Mouse (Mus musculus) heart, postnatal 0 days (tissue): Measurements from ENCODE around the gene Gfer. TPM values are rescaled to one million over a fixed set of nuclear protein-coding genes. Genes with fewer than 3 reads are reported as not detected.

Experiments
- ATAC-seq: fragments of 200-750 bp; cut with Nextera tagmentation; 2 replicates; pipeline ENCODE4 v1.8.0; 2017; ENCODE audit warnings: low read depth, moderate number of reproducible peaks, moderate library complexity; ENCODE audit not compliant: insufficient read depth
- DNase-seq: peaks from one replicate; pipeline ENCODE4 v3.0.0-alpha.2; 2016; ENCODE audit warnings: low spot score
- H3K27ac ChIP-seq: fragments of 300-500 bp; sonication (generic); 2 replicates; pipeline ENCODE4 v1.5.1; 2014; ENCODE audit warnings: low read depth, mild to moderate bottlenecking
- H3K27me3 ChIP-seq: fragments of 300-500 bp; sonication (generic); 2 replicates; pipeline ENCODE4 v1.6.1; 2014; ENCODE audit warnings: low read length, mixed read lengths; ENCODE audit not compliant: control insufficient read depth, insufficient read depth
- H3K36me3 ChIP-seq: fragments of 300-500 bp; sonication (generic); replicated peaks from 2 replicates; pipeline ENCODE4 v1.6.1; 2014; ENCODE audit warnings: low read length, mixed read lengths; ENCODE audit not compliant: control insufficient read depth, insufficient read depth
- H3K4me1 ChIP-seq: fragments of 300-500 bp; sonication (generic); 2 replicates; pipeline ENCODE4 v1.6.1; 2014; ENCODE audit warnings: antibody characterized with exemption; ENCODE audit not compliant: control insufficient read depth, insufficient read depth
- H3K4me2 ChIP-seq: fragments of 300-500 bp; sonication (generic); 2 replicates; pipeline ENCODE4 v1.6.1; 2014; ENCODE audit warnings: low read depth, mild to moderate bottlenecking, low read length, moderate library complexity
- H3K4me3 ChIP-seq: fragments of 300-500 bp; sonication (generic); 2 replicates; pipeline ENCODE4 v1.5.1; 2014; ENCODE audit warnings: low read depth, low read length
- H3K9ac ChIP-seq: fragments of 300-500 bp; sonication (generic); replicated peaks from 2 replicates; pipeline ENCODE4 v1.6.1; 2014; ENCODE audit warnings: low read depth, low read length, mixed read lengths
- H3K9me3 ChIP-seq: fragments of 300-500 bp; sonication (generic); replicated peaks from 2 replicates; pipeline ENCODE4 v1.6.1; 2016; ENCODE audit warnings: low read length; ENCODE audit not compliant: control insufficient read depth
- CTCF ChIP-seq: IDR thresholded peaks from 2 replicates; pipeline ENCODE4 v1.5.1; 2016; ENCODE audit warnings: antibody characterized with exemption, control low read depth, low read depth
- EP300 ChIP-seq: IDR thresholded peaks from 2 replicates; pipeline ENCODE4 v1.6.1; 2016; ENCODE audit warnings: antibody characterized with exemption, low read depth
- WGBS: fragments of 180-500 bp; shearing (Covaris S2); extraction: QIAGEN DNeasy Blood & Tissue Kit; methylation state at CpG from one replicate; pipeline ENCODE4 v1.1.7; 2014; 5-methylcytosine and 5-hydroxymethylcytosine counted together
- polyA plus RNA-seq: library from polyadenylated mRNA; unstranded; fragments of >200 nt; fragmentation: Nextera tagmentation; extraction: Ambion mirVana; gene quantifications from 2 replicates; pipeline ENCODE4 v1.2.1, GENCODE M21; 2015
- total RNA-seq: library from RNA; depleted of rRNA; stranded (reverse); fragments of >200 nt; gene quantifications from 2 replicates; pipeline ENCODE4 v1.2.3, GENCODE M21; 2014; ENCODE audit warnings: low replicate concordance

Gfer gene
- total and polyA plus RNA-seq, 2 experiments from 2014 or later, result 25.1 to 31.6 TPM

DNA sequence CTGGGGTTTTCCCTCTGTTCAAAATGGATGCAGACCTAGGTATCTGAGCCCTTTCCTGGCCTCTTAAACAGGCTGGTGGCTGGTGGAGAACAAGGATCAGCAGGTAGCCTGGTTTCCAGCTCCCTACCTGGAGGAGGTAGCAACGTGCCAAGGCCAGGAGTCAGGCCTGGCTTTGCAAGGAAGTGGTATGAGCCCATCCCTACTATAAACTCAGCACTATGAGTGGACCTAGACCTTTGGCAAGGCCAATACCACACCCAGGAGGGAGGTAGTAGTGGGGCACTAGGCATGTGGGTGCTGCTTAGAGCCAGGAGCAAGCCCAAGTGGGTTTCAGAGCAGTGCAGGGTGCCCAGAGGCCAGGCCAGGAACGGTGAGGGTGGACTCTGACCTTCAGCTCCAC lies 3.5 kb upstream of the Gfer start:
- H3K9me3 ChIP-seq, result no peaks in the 10 kb centered on the region
- H3K27ac ChIP-seq, result no peak overlapping the region
- DNase-seq, result no peak
- no peak for ATAC-seq
- TF ChIP-seq CTCF (no peak), EP300 (no peak)
- H3K9ac ChIP-seq, result no peak overlapping the region
- no peaks in the 10 kb centered on the region for H3K27me3 ChIP-seq
- peaks cover 44% of the 10 kb centered on the region for H3K36me3 ChIP-seq
- 73% methylated on average over 2 of the region's 2 CpGs for WGBS
- no peak overlapping the region for H3K4me3 ChIP-seq
- peaks cover 18% of the 10 kb centered on the region for H3K4me1 ChIP-seq
- H3K4me2 ChIP-seq, result no peak overlapping the region

DNA sequence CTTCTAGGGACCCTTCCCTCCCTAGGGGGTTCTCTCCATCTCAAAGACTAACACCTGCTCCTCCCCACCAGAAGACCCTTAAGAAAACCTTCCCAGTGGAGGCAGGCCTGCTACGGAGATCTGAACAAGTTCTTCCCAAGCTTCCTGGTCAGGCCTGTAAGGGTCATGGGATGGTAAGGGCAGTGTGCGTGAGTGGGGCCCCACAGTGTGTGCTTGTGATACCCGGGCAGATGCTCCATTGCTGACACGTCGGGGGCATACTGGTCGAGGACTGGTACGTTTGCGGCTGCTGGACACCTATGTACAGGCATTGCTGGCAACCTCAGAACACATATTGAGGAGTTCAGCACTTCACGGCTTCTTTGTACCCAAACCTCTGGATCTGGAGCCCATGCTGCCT lies 2.8 kb upstream of the Gfer start:
- H3K4me3 ChIP-seq, result no peak overlapping the region
- peaks cover 36% of the 10 kb centered on the region for H3K36me3 ChIP-seq
- no peak for ATAC-seq
- no peaks in the 10 kb centered on the region for H3K27me3 ChIP-seq
- no peaks in the 10 kb centered on the region for H3K9me3 ChIP-seq
- DNase-seq, result no peak
- peaks cover 18% of the 10 kb centered on the region for H3K4me1 ChIP-seq
- no peak for TF ChIP-seq EP300
- no peak for TF ChIP-seq CTCF
- no peak overlapping the region for H3K4me2 ChIP-seq
- WGBS, result 58% methylated on average over 9 of the region's 9 CpGs
- H3K9ac ChIP-seq, result no peak overlapping the region
- no peak overlapping the region for H3K27ac ChIP-seq

DNA sequence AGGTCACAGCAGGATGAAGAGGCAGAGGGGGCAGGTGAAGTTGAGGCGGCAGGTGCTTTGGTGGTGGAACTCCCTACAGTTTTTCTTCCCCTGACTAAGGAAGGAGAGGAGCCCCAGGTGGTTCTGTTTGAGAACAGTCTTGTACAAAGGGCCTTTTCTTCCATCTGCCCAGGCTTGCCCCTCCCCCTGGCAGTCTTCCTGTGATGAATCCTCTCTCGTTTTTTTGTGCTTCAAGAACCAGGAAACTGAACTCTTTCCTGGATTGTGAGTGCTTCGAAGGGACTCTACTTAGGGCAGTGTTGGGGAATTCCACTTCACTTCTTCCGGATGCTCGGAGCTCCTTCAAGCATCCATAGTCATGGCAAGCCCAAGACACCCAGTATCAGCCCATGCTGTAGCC lies 2.0 kb upstream of the Gfer start:
- Histone ChIP-seq H3K36me3 (peaks cover 32% of the 10 kb centered on the region), H3K4me2 (no peak overlapping the region), H3K4me1 (peaks cover 18% of the 10 kb centered on the region), H3K27me3 (no peaks in the 10 kb centered on the region), H3K27ac (no peak overlapping the region), H3K9me3 (no peaks in the 10 kb centered on the region), H3K4me3 (no peak overlapping the region), H3K9ac (no peak overlapping the region)
- TF ChIP-seq CTCF (no peak), EP300 (no peak)
- DNase-seq (no peak), ATAC-seq (no peak)
- WGBS, result 16% methylated on average over 5 of the region's 5 CpGs

DNA sequence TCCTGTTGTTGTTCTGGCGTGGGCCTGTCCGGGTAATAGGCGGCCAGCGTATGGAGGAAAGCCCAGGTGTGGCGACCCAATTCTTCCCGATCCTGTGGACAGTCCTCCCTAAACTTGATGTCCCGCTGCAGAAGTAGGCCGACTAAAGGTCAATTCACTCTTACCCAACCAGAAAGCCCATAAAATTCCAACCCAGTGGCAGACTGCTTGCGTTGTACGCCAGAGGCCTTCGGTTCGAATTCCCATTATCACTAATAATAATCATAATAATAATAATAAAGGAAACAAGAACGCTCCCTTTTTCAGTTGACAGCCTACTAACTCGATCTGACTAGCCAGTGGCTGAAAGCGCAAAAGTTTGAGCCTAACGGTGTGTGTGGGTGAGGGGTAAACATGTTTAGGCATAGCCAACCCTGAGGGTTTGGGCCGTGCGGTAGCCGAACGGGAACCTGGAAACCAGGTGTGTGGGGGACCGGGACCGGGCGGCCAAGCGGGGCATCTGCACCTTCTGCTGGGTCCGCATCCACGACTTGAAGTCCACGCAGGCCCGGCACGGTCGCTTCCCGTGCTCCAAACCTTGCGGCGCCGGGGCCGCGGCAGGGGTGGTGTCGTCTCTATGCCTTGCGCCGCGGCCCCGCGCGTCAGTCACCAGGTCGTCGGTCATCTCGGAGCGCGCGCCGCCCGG lies 488 bp downstream of the Gfer start:
- peaks cover 4% of the 10 kb centered on the region for H3K27me3 ChIP-seq
- TF ChIP-seq EP300, result no peak
- no peak for TF ChIP-seq CTCF
- ATAC-seq (peak; percentile 25), DNase-seq (no peak)
- peak overlapping the region; percentile 83 for H3K9ac ChIP-seq
- H3K27ac ChIP-seq, result peak overlapping the region; percentile 69
- H3K4me1 ChIP-seq, result peaks cover 18% of the 10 kb centered on the region
- H3K36me3 ChIP-seq, result peaks cover 7% of the 10 kb centered on the region
- 10% methylated on average over 47 of the region's 51 CpGs for WGBS
- peak overlapping the region; percentile 87 for H3K4me3 ChIP-seq
- H3K9me3 ChIP-seq, result no peaks in the 10 kb centered on the region
- H3K4me2 ChIP-seq, result peak overlapping the region; percentile 73

DNA sequence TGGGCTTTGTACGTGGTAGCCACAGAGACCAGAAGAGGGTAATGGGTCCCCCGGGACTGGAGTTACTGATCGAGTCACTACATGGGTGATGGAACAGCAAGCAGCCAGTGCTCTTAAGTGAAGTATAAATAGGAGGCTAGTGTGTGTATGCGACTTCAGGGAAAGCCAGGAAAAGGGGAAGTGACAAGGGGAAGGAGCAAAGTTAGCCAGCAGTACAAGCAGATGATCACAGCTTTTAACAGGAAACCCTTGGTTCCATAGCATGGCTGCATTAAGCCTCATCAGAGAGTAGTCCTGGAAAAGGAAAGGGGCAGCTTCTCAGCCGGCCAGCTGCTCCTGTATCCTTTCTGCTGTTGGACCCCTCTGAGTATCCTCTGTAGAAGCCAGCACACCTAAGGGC lies 3.6 kb downstream of the Gfer start:
- H3K4me3 ChIP-seq, result no peak overlapping the region
- H3K9ac ChIP-seq, result no peak overlapping the region
- no peak overlapping the region for H3K4me2 ChIP-seq
- H3K4me1 ChIP-seq, result peaks cover 23% of the 10 kb centered on the region
- no peak for ATAC-seq
- no peak overlapping the region for H3K27ac ChIP-seq
- no peaks in the 10 kb centered on the region for H3K9me3 ChIP-seq
- H3K27me3 ChIP-seq, result peaks cover 35% of the 10 kb centered on the region
- no peak for TF ChIP-seq CTCF
- TF ChIP-seq EP300, result no peak
- no peaks in the 10 kb centered on the region for H3K36me3 ChIP-seq
- no peak for DNase-seq
- WGBS, result 83% methylated on average over 5 of the region's 5 CpGs
